Mouse (Mus musculus): ENCODE data around the gene Dok4. TPM values are rescaled to one million over a fixed set of nuclear protein-coding genes. Genes with fewer than 3 reads are reported as not detected.
"Not testable (repeated sequence)": the region's sequence is repeated elsewhere in the genome, so short reads cannot be mapped to it uniquely, and the experiment has no call there.

Gene Dok4
- total RNA-seq, 4 experiments from 2014 or later, result 18.1 to 22.7 (median 19.8) TPM

DNA sequence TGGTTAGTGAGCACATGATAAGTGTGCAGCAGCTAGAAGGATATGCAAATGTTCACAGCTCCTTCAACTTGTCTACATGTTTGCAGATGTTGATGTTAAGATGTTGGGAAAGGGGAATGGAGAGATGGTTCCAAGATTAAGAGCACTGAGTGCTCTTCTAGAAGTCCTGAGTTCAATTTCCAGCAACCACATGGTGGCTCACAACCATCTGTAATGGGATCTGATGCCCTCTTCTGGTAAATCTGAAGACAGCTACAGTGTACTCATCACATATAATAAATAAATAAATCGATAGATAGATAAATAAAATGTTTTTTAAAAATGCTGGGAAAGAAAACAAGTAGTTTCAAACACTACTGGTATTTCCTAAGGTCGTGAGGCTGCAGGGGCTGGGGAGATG lies 34.9 kb downstream of the Dok4 start:
- no peak for DNase-seq (ENCODE audit: low spot score in 2 of 2)

GRCm38 (mm10) chr8:94838600-94838999 lies 37.5 kb downstream of the Dok4 start:
- peak; percentile 68 to 72 for DNase-seq (ENCODE audit: low spot score in 2 of 2)

GRCm38 (mm10) chr8:94837662-94838574 lies 38.2 kb downstream of the Dok4 start, which contains the start of the genes Coq9 and Ciapin1:
Gene Coq9 (plus strand): TSS chr8:94838321.
Gene Ciapin1 (minus strand): TSS chr8:94838358.
- DNase-seq (ENCODE audit: low spot score in 2 of 2), result peak; percentile 93 to 94

GRCm38 (mm10) chr8:94836456-94837240 lies 39.5 kb downstream of the Dok4 start:
- DNase-seq (ENCODE audit: low spot score in 2 of 2), result no peak

DNA sequence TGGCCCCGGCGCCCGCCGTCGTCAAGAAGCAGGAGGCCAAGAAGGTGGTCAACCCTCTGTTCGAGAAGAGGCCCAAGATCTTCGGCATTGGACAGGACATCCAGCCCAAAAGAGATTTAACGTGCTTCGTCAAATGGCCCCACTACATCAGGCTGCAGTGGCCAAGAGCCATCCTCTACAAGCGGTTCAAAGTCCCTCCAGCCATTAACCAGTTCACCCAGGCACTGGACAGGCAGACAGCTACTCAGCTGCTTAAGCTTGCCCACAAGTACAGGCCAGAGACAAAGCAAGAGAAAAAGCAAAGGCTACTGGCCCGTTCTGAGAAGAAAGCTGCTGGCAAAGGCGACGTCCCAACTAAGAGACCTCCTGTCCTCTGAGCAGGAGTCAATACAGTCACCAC lies 40.4 kb downstream of the Dok4 start:
- DNase-seq (ENCODE audit: low spot score in 2 of 2), result not testable (repeated sequence)

GRCm38 (mm10) chr8:94833901-94834405 lies 42.2 kb downstream of the Dok4 start:
- DNase-seq (ENCODE audit: low spot score in 2 of 2), result not testable (repeated sequence)

DNA sequence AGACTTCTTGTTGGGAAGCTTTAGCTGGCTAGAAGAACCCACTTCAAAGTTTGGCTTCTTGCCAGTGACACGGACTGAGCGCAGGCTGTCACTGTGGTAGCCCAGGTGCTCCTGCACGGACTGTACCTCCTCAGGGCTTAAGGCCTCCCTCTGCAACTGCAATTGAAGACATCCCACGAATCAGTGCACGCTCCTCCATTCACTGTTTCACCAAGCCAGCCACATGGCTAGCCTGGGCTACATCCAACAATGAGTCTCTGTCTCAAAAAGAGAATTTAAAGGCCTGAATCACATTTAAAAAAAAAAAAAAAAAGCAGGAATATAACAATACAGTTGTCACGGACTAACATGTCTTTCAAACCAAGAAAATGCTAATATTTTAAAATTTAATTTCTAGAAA lies 47.8 kb downstream of the Dok4 start:
- no peak for DNase-seq (ENCODE audit: low spot score in 2 of 2)

GRCm38 (mm10) chr8:94826210-94826609 lies 49.9 kb downstream of the Dok4 start:
- no peak for DNase-seq (ENCODE audit: low spot score in 2 of 2)

DNA sequence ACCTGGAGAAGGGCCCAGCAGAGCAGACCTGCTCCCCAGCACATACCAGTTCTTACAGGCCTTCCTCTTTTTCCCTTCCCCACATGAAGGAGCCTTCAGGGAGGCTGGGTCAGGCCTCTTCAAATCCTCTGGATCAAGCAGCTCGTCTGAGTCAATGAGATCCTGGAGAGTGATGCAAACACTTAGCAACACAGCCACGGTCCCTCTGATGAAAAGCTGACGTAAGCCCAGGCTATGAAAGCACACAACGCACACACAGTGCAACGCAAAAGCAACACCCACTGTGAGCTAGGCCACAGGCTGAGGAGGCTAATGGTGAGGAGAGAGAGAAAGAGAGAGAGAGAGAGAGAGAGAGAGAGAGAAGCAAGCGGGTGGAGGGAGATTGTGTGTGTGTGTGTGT lies 51.0 kb downstream of the Dok4 start:
- no peak for DNase-seq (ENCODE audit: low spot score in 2 of 2)

DNA sequence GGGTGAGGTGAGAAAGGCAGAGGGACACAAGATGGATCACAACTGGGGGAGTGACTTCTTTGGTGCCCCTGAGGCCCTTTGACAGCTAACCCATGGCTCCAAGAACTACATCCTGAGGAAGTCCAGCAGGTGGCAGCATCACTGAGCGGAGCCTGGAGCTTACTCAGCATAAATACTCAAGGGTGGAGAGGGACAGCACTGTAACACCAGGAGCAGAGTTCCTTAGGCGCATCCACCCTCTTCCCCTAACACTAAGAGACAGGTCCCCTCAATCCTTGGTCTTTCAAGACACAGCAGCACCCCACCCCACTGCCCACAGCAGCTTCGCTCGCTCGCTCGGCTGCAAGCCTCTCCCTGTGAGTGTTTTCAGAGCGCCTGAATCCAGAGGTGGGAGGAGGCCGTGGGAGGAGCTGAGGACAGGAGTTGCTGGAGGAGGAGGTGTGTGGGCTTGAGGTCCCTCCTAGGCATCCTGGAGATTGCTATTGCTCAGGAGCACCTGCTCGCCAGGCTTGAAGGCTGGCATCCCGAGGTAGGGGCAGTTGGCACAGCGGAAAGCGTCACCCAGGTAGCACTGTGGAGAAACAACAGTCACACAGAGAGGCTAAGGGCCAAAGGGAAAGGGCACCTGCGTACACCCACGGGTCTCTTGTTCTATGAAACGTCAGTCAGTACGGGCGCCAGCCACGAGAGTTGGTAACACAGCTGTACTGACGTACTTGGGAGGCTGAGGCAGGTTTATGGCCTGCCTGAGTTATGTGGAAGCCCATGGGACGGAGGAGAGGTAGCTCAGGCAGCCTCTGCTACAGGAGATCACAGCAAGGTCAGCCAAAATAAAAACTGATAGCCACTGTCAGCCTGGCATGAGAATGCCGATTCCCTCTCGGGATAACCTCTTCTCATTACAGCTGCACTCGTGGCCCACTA lies 53.2 kb downstream of the Dok4 start:
- no peak for DNase-seq (ENCODE audit: low spot score in 2 of 2)

DNA sequence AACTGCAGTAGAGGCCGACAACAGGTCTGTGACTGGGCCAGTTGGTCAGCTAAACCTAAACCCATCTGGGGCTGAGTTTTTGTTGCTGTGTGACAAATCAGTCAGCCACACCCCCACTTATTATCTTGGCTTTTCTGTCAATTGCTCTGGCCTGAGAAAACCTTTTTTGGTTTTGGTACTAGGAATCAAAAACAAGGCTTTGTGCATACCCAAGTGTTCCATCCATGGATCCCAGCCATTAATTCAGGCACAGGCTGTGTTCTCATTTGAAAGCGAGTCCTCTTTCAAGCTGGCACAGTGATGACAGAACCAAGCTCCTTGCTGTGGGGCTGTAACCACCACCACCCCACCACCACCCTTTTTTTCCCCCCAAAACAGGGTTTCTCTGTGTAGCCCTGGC lies 54.7 kb downstream of the Dok4 start:
- DNase-seq (ENCODE audit: low spot score in 2 of 2), result no peak

GRCm38 (mm10) chr8:94820553-94820952 lies 55.6 kb downstream of the Dok4 start:
- DNase-seq (ENCODE audit: low spot score in 2 of 2), result no peak

GRCm38 (mm10) chr8:94819671-94820179 lies 56.4 kb downstream of the Dok4 start:
- DNase-seq (ENCODE audit: low spot score in 2 of 2), result no peak

- no peak for DNase-seq (ENCODE audit: low spot score in 2 of 2)
These were observed 58.2 kb downstream of the Dok4 start for GRCm38 (mm10) chr8:94817933-94818332.

DNA sequence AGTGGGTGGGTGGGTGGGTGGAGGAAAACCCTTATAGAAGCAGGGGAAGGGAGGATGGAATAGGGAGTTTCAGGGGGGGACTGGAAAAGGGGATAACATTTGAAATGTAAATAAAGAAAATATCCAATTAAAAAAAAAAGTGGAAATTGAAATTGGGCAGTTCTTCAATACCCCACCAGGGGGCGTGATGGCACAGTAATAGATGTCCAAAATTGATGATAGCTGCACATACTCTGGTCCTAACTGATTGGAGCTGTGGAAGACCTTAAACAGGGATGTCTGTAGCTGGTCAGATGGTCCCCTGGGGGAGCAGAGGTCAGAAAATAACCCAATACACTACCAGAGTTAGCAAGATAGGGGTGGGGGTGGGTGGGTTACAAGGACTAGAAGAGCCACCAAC lies 61.6 kb downstream of the Dok4 start:
- no peak for DNase-seq (ENCODE audit: low spot score in 2 of 2)

Other genes starting within 250 kb of the Dok4 start
- gene Arl2bp, start 209.7 kb downstream of the Dok4 start, total RNA-seq (2022), result 100 to 1,000 TPM; 138 to 156 (median 154) TPM
- gene Pllp, start 180.1 kb downstream of the Dok4 start, total RNA-seq (2022), result 10 to 100 TPM; 29.6 to 61.0 (median 49.6) TPM
- gene Ccl22, start 130.7 kb downstream of the Dok4 start, total RNA-seq (2022), result under 1 TPM in 2 of 4 experiments, not detected in 2; 0.33 to 0.40 TPM
- gene Cx3cl1, start 104.3 kb downstream of the Dok4 start, total RNA-seq (2022), result 100 to 1,000 TPM; 333 to 386 (median 359) TPM
- gene Ccl17, start 65.9 kb downstream of the Dok4 start, total RNA-seq (2022), result 10 to 100 TPM in 1 of 4 experiments, 1 to 10 TPM in 3; 3.7 to 10.8 (median 6.9) TPM
- gene Coq9, start 38.0 kb downstream of the Dok4 start, total RNA-seq (2022), result 10 to 100 TPM; 83.6 to 98.9 (median 87.1) TPM
- 10 to 100 TPM; 62.0 to 88.0 (median 71.0) TPM for gene Ciapin1, start 38.0 kb downstream of the Dok4 start, total RNA-seq (2022)
- gene Polr2c, start 18.9 kb downstream of the Dok4 start, total RNA-seq (2022), result 10 to 100 TPM; 62.9 to 80.4 (median 72.9) TPM
- gene Ccdc102a, start 41.8 kb upstream of the Dok4 start, total RNA-seq (2022), result 1 to 10 TPM; 1.0 to 2.6 (median 1.4) TPM
- gene Adgrg5, start 47.4 kb upstream of the Dok4 start, total RNA-seq (2022), result under 1 TPM in 2 of 4 experiments, not detected in 2; 0.73 to 0.85 TPM
- 10 to 100 TPM; 81.5 to 97.4 (median 90.2) TPM for gene Adgrg1, start 98.4 kb upstream of the Dok4 start, total RNA-seq (2022)
- gene Adgrg3, start 141.4 kb upstream of the Dok4 start, total RNA-seq (2022), result under 1 TPM in 3 of 4 experiments, not detected in 1; 0.20 to 0.47 (median 0.27) TPM
- 1 to 10 TPM; 1.7 to 3.6 (median 1.8) TPM for gene Drc7, start 178.8 kb upstream of the Dok4 start, total RNA-seq (2022)
- gene Katnb1, start 204.9 kb upstream of the Dok4 start, total RNA-seq (2022), result 10 to 100 TPM; 41.0 to 47.8 (median 43.0) TPM

Measured in layer of hippocampus, adult 8-10 months (tissue).